Mouse (Mus musculus) spleen, adult 2 months (tissue): ENCODE results near the gene Lrp4. TPM values are rescaled to one million over a fixed set of nuclear protein-coding genes. Genes with fewer than 3 reads are reported as not detected.

ENCODE experiments used
- DNase-seq, 2 experiments: peaks; one replicate each; pipeline versions ENCODE4 v3.0.0 to v3.0.0-alpha.2; 2012 to 2021; ENCODE audit warnings: low spot score in 2 of 2, low read depth in 1 of 2
- H3K27ac ChIP-seq: fragments of 200-500 bp; 2 replicates; pipeline ENCODE4 v1.5.1; 2012; ENCODE audit warnings: low read length, inconsistent platforms; ENCODE audit not compliant: insufficient read depth
- H3K27me3 ChIP-seq: fragments of 200-500 bp; 2 replicates; pipeline ENCODE4 v1.6.1; 2012; ENCODE audit warnings: mild to moderate bottlenecking, moderate library complexity, low read length, inconsistent platforms; ENCODE audit not compliant: control insufficient read depth, insufficient read depth
- H3K36me3 ChIP-seq: fragments of 200-500 bp; 2 replicates; pipeline ENCODE4 v1.6.1; 2012; ENCODE audit warnings: mild to moderate bottlenecking, low read length, inconsistent platforms; ENCODE audit not compliant: control insufficient read depth, insufficient read depth
- H3K4me1 ChIP-seq: fragments of 200-500 bp; 2 replicates; pipeline ENCODE4 v1.6.1; 2011; ENCODE audit warnings: inconsistent platforms; ENCODE audit not compliant: control insufficient read depth, insufficient read depth, insufficient read length
- H3K4me3 ChIP-seq: fragments of 200-500 bp; 2 replicates; pipeline ENCODE4 v1.5.1; 2011; ENCODE audit warnings: mild to moderate bottlenecking, inconsistent platforms; ENCODE audit not compliant: insufficient read depth, insufficient read length; ENCODE audit errors: extremely low read depth
- CTCF ChIP-seq: fragments of 200-500 bp; IDR thresholded peaks from 2 replicates; pipeline ENCODE4 v1.5.1; 2011; ENCODE audit warnings: mild to moderate bottlenecking, inconsistent platforms; ENCODE audit not compliant: insufficient read depth, insufficient read length, insufficient replicate concordance; ENCODE audit errors: extremely low read depth
- POLR2A ChIP-seq: fragments of 200-500 bp; IDR thresholded peaks from 2 replicates; pipeline ENCODE4 v1.6.1; 2011; ENCODE audit warnings: low read depth, low read length, inconsistent platforms
- WGBS: fragments of 180-500 bp; shearing (Covaris S2); methylation state at CpG from one replicate; pipeline ENCODE4 v1.1.7; 2018; 5-methylcytosine and 5-hydroxymethylcytosine counted together
- polyA plus RNA-seq: library from polyadenylated mRNA; depleted of rRNA; stranded (reverse); fragments of >200 nt; gene quantifications from 2 replicates; pipeline ENCODE4 v1.2.3, GENCODE M21; 2012

Lrp4 gene
- polyA plus RNA-seq, 1 experiment = 2.2 TPM

GRCm38 (mm10) chr2:91439876-91440275 lies 17.4 kb upstream of the Lrp4 start:
- H3K4me3 ChIP-seq = no peak overlapping the region
- TF ChIP-seq POLR2A = no peak
- H3K27me3 ChIP-seq = no peaks in the 10 kb centered on the region
- H3K36me3 ChIP-seq = no peaks in the 10 kb centered on the region
- H3K4me1 ChIP-seq = no peaks in the 10 kb centered on the region
- DNase-seq = no peak
- WGBS = 82% methylated on average over 1 of the region's 1 CpGs
- no peak overlapping the region for H3K27ac ChIP-seq

DNA sequence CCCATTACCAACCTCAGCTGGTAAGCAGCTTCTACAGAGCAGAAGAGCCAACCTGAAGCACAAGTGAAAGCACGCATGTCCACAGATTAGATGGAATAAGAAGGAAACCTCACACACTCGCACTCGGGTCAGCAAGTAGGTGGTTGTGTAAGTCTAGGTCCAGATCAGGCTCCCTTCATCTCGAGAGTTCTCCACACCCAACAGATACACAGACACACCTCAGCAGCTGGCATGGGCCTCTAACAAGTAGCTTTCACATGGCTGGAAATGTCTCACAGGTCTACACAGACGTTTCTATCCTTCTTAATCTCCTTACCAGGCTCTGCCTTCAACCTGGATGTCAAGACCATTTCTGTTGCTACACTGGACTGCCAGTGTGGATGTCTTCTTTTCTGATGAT lies 16.6 kb upstream of the Lrp4 start:
- WGBS = 86% methylated on average over 5 of the region's 5 CpGs
- Histone ChIP-seq H3K36me3 (no peaks in the 10 kb centered on the region), H3K4me1 (no peaks in the 10 kb centered on the region), H3K27me3 (no peaks in the 10 kb centered on the region), H3K4me3 (no peak overlapping the region), H3K27ac (no peak overlapping the region)
- DNase-seq = no peak
- TF ChIP-seq POLR2A (no peak), CTCF (no peak)

- WGBS = 66% methylated on average over 2 of the region's 2 CpGs
- H3K27ac ChIP-seq = no peak overlapping the region
- no peak for TF ChIP-seq CTCF
- TF ChIP-seq POLR2A = no peak
- DNase-seq = no peak
- no peaks in the 10 kb centered on the region for H3K27me3 ChIP-seq
- no peak overlapping the region for H3K4me3 ChIP-seq
- no peaks in the 10 kb centered on the region for H3K36me3 ChIP-seq
- no peaks in the 10 kb centered on the region for H3K4me1 ChIP-seq
These were observed 15.6 kb upstream of the Lrp4 start for GRCm38 (mm10) chr2:91441715-91442114.

DNA sequence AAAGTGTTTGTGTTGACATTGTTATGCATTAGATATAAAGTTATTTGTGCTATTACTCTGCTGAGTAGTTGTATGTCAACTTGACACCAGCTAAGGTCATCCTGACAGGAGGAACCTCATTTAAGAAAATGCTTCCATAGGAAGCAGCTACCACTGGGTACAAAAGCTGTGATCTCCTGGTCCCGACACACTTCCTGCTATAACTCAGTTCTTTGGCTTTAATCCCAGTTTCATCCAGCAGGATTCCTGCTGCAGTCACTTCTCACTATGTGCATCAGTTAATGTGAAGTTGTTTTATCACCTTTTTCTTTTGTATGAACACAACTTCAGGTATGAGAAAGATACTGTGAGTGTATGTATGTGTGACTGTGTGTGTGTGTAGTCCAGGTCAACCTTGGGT lies 15.1 kb upstream of the Lrp4 start:
- no peaks in the 10 kb centered on the region for H3K27me3 ChIP-seq
- TF ChIP-seq CTCF (no peak), POLR2A (no peak)
- H3K27ac ChIP-seq = no peak overlapping the region
- no peaks in the 10 kb centered on the region for H3K36me3 ChIP-seq
- DNase-seq = no peak
- WGBS = 78% methylated on average over 1 of the region's 1 CpGs
- H3K4me1 ChIP-seq = no peaks in the 10 kb centered on the region
- no peak overlapping the region for H3K4me3 ChIP-seq

GRCm38 (mm10) chr2:91444286-91444892 lies 12.9 kb upstream of the Lrp4 start, which contains the start of gene 1110051M20Rik:
TSS of gene 1110051M20Rik (minus strand) at chr2:91444704.
- Histone ChIP-seq H3K27ac (no peak within 1 kb of the TSS), H3K36me3 (no peaks in the 10 kb centered on the region), H3K4me3 (peak within 1 kb of the TSS; percentile 60), H3K4me1 (no peaks in the 10 kb centered on the region), H3K27me3 (no peaks in the 10 kb centered on the region)
- peak; percentile 77 to 80 for DNase-seq
- WGBS = 4% methylated on average over 19 of the region's 19 CpGs
- no peak for TF ChIP-seq CTCF
- no peak for TF ChIP-seq POLR2A

- TF ChIP-seq CTCF (no peak), POLR2A (no peak)
- 83% methylated on average over 1 of the region's 1 CpGs for WGBS
- no peak overlapping the region for H3K27ac ChIP-seq
- H3K27me3 ChIP-seq = no peaks in the 10 kb centered on the region
- no peak overlapping the region for H3K4me3 ChIP-seq
- no peaks in the 10 kb centered on the region for H3K4me1 ChIP-seq
- DNase-seq = no peak
- H3K36me3 ChIP-seq = no peaks in the 10 kb centered on the region
These were observed 7.6 kb upstream of the Lrp4 start for GRCm38 (mm10) chr2:91449662-91450061.

DNA sequence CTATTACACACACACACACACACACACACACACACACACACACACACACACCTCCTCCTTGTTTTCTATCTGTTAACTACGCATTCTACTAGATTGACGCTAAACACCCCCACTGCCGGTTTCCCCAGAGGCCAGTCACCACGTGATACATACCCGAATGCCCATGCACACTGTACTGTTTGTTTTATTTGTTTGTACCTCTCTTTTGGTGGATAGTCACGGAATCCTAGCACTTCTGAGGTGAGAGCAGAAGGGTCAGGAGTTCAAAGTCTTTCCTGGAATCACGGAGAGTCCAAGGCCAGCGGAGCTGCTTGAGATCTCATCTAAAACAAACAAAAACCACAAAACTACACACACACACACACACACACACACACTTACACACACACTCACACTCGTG lies 7.0 kb upstream of the Lrp4 start:
- Histone ChIP-seq H3K4me1 (no peaks in the 10 kb centered on the region), H3K27me3 (0 out of 2 replicates have a peak, but pooled peaks cover under 1% of the 10 kb centered on the region), H3K27ac (no peak overlapping the region), H3K36me3 (no peaks in the 10 kb centered on the region), H3K4me3 (no peak overlapping the region)
- WGBS = 77% methylated on average over 9 of the region's 9 CpGs
- TF ChIP-seq CTCF (no peak), POLR2A (no peak)
- DNase-seq = no peak
